Mouse (Mus musculus): ENCODE results near the gene Gm8281.
A peak's percentile ranks its signal among the peaks of the same experiment; 100 is the strongest.
"Not testable (repeated sequence)": the region's sequence is repeated elsewhere in the genome, so short reads cannot be mapped to it uniquely, and the experiment has no call there.

The Gm8281 gene

DNA sequence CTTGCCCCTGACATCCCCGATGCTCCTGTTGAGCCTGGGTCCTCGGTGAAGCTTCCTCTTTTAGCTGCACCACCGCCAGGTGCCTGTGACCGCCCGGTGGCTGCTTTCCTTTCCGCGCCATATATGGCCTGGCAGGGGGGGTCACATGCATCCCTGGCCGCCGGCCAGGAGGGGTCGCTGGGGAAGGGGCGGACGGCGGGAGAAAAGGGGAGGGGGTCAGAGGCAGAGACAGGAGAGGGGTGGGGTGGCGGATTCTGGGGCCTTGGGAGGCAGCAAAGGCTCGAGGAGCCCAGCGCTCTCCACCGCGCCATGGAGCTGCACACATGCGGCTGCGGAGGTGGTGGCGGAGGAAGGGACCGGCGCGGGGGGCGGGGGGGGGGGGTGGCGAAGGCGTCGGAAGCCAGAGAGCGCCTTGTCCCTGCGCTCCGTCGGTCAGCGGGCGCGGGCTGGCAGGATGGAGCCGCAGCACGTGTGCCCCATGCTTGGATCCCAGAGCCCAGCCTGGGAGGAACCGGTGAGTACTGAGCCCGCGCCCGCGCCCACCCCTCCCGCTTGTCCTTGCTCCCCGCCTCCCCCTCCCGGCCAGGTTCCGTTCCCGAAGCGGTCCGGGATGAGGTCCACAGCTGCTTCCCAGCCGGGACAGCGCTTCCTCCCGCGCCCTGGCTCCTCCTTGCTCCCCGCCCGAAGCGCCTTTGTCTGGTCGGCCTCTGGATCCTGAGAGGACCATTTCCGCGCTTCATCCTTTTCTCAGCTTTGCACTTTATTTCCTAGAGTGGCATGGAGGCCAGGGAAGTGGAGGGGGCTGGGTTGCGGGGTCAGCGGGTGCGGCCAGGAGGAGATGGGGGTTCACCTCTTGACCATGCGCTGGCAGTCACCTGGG, at the start of gene Gm8281:
Gm8281 (plus strand) TSS at position 430 of the 880 bp plus-strand sequence.
- DNase-seq (ENCODE audit: low read depth): peak; percentile 2

DNA sequence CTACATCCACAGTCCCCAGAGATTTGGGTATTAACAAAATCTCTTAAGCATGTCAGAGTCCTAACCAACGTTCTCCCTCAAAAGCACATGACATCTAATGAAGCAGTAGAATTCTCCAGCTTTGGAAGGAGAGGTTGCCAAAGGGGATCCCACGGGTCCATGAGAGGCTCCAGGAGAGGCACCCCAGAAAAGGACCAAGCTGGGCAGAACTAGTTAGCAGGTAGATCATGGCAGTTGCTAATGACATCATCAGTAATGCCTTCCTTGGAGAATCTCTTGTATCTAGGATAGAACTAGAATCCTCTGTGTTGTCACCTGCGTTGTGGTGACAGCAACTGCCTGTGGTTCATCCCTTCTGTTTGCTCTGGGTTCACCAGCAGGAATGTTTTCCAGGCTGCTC, 20.5 kb upstream of the Gm8281 start, which contains the start of gene 4930555G01Rik:
4930555G01Rik (plus strand) TSS at position 301 of the 400 bp plus-strand sequence.
- DNase-seq (ENCODE audit: low read depth): not testable (repeated sequence)

DNA sequence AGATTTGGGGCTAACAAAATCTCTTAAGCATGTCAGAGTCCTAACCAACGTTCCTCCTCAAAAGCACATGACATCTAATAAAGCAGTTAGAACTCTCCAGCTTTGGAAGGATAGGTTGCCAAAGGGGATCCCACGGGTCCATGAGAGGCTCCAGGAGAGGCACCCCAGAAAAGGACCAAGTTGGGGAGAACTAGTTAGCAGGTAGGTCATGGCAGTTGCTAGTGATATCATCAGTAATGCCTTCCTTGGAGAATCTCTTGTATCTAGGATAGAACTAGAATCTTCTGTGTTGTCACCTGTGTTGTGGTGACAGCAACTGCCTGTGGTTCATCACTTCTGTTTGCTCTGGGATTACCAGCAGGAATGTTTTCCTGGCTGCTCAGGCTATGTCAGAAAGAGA, 60.4 kb downstream of the Gm8281 start, which contains the start of gene Gm8279:
Gm8279 (plus strand) TSS at position 301 of the 400 bp plus-strand sequence.
- not testable (repeated sequence) for DNase-seq (ENCODE audit: low read depth)

Data from NIH3T3 (cell line).